Mouse (Mus musculus) embryonic facial prominence, embryonic 13.5 days (tissue): Measurements from ENCODE around the gene Adcy2. TPM values are rescaled to one million over a fixed set of nuclear protein-coding genes. Genes with fewer than 3 reads are reported as not detected.

Experiments
- ATAC-seq: fragments of 200-750 bp; cut with Nextera tagmentation; 2 replicates; pipeline ENCODE4 v1.8.0; 2017; ENCODE audit warnings: low read depth; ENCODE audit not compliant: insufficient number of reproducible peaks, insufficient read depth, low FRiP score, low TSS enrichment
- H3K27ac ChIP-seq: fragments of 300-500 bp; sonication (generic); 2 replicates; pipeline ENCODE4 v1.5.1; 2015; ENCODE audit warnings: moderate library complexity, mild to moderate bottlenecking, inconsistent platforms
- H3K27me3 ChIP-seq: fragments of 300-500 bp; sonication (generic); 2 replicates; pipeline ENCODE4 v1.6.1; 2015; ENCODE audit warnings: mild to moderate bottlenecking, inconsistent platforms
- H3K36me3 ChIP-seq: fragments of 300-500 bp; sonication (generic); 2 replicates; pipeline ENCODE4 v1.6.1; 2015; ENCODE audit warnings: mild to moderate bottlenecking, inconsistent platforms
- H3K4me1 ChIP-seq: fragments of 300-500 bp; sonication (generic); 2 replicates; pipeline ENCODE4 v1.6.1; 2015; ENCODE audit warnings: inconsistent platforms
- H3K4me2 ChIP-seq: fragments of 300-500 bp; sonication (generic); 2 replicates; pipeline ENCODE4 v1.6.1; 2015; ENCODE audit warnings: moderate library complexity, mild to moderate bottlenecking, inconsistent platforms
- H3K4me3 ChIP-seq: fragments of 300-500 bp; sonication (generic); 2 replicates; pipeline ENCODE4 v1.5.1; 2015; ENCODE audit warnings: mild to moderate bottlenecking, inconsistent platforms
- H3K9ac ChIP-seq: fragments of 300-500 bp; sonication (generic); 2 replicates; pipeline ENCODE4 v1.6.1; 2015; ENCODE audit warnings: mild to moderate bottlenecking, inconsistent platforms
- H3K9me3 ChIP-seq: fragments of 300-500 bp; sonication (generic); 2 replicates; pipeline ENCODE4 v1.6.1; 2016; ENCODE audit warnings: inconsistent platforms
- WGBS: fragments of 180-500 bp; shearing (Covaris S2); methylation state at CpG from one replicate; pipeline ENCODE4 v1.1.7; 2015; ENCODE audit warnings: mixed read lengths; 5-methylcytosine and 5-hydroxymethylcytosine counted together
- polyA plus RNA-seq: library from polyadenylated mRNA; unstranded; fragments of >200 nt; fragmentation: Nextera tagmentation; extraction: Ambion mirVana; gene quantifications from 2 replicates; pipeline ENCODE4 v1.2.1, GENCODE M21; 2015

The Adcy2 gene
- polyA plus RNA-seq, 1 experiment from 2014 or later = 3.9 TPM

- Histone ChIP-seq H3K9me3 (no peaks in the 10 kb centered on the region), H3K4me2 (no peak overlapping the region), H3K27ac (no peak overlapping the region), H3K27me3 (no peaks in the 10 kb centered on the region), H3K4me1 (peaks cover 27% of the 10 kb centered on the region), H3K9ac (no peak overlapping the region), H3K36me3 (no peaks in the 10 kb centered on the region), H3K4me3 (no peak overlapping the region)
- ATAC-seq = no peak
- WGBS = 80% methylated on average over 6 of the region's 6 CpGs
Observed at GRCm38 (mm10) chr13:68603085-68603484, 396.3 kb downstream of the Adcy2 start.

GRCm38 (mm10) chr13:68601184-68601583, 398.2 kb downstream of the Adcy2 start:
- H3K27ac ChIP-seq = no peak overlapping the region
- 16% methylated on average over 6 of the region's 6 CpGs for WGBS

DNA sequence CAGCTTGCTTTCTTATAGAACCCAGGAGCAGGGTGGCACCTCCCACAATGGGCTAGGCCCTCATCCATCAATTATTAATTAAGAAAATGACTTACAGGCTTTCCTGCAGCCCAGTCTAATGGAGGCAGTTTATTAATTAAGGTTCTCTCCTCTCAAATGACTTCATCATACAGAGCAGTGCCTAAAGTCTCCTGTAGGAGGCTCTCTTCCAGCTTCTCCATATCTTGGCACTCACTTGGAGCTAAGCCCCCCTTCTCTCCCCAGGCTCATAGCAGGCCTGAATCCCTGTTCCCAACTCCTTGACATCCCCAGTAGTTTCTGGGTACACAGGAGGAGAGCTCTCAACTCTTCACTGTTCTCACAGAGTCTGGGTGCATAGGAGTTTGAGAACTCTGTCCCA, 400.4 kb downstream of the Adcy2 start:
- no peaks in the 10 kb centered on the region for H3K9me3 ChIP-seq
- peaks cover 9% of the 10 kb centered on the region; the same call in 1 of the 2 replicates for H3K27me3 ChIP-seq
- no peak overlapping the region for H3K9ac ChIP-seq
- no peaks in the 10 kb centered on the region for H3K36me3 ChIP-seq
- no peak overlapping the region for H3K4me3 ChIP-seq
- no peak overlapping the region for H3K27ac ChIP-seq
- H3K4me1 ChIP-seq = peaks cover 6% of the 10 kb centered on the region
- ATAC-seq = no peak
- H3K4me2 ChIP-seq = no peak overlapping the region

More at GRCm38 (mm10) chr13:68601184-68601583, 398.2 kb downstream of the Adcy2 start:
- peaks cover 9% of the 10 kb centered on the region; the same call in 1 of the 2 replicates for H3K27me3 ChIP-seq
- no peak overlapping the region for H3K4me2 ChIP-seq
- H3K9me3 ChIP-seq = no peaks in the 10 kb centered on the region
- H3K36me3 ChIP-seq = no peaks in the 10 kb centered on the region
- peaks cover 9% of the 10 kb centered on the region for H3K4me1 ChIP-seq
- no peak overlapping the region for H3K9ac ChIP-seq
- no peak overlapping the region for H3K4me3 ChIP-seq
- no peak for ATAC-seq

DNA sequence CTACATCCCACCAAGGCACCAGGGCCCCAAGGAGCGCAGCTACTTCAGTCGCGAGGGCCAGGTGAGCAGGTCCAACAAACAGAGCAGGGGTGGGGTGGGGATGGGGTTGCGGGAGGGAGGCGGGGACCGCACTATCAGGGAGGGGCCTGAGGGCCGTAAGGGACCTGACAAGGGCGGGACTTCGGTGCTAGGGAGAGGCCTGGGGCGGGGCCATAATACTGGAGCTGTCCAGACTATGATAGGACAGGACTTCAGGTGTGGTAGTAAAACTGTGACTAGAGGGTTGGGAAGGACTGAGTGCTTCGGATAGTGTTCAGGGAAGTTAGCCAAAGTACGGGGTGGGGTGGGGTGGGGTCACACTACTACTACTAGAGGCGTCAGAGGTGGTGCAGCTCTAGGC, 401.7 kb downstream of the Adcy2 start:
- no peak for ATAC-seq
- peaks cover 9% of the 10 kb centered on the region; the same call in 1 of the 2 replicates for H3K27me3 ChIP-seq
- 14% methylated on average over 13 of the region's 13 CpGs for WGBS
- peak overlapping the region; percentile 18 for H3K4me3 ChIP-seq
- H3K4me2 ChIP-seq = peak overlapping the region; percentile 47
- H3K4me1 ChIP-seq = peaks cover 6% of the 10 kb centered on the region
- 0 out of 2 replicates have a peak overlapping the region, but pooled peaks have one; percentile 21 for H3K9ac ChIP-seq
- H3K36me3 ChIP-seq = peaks cover 6% of the 10 kb centered on the region
- no peak overlapping the region for H3K27ac ChIP-seq
- H3K9me3 ChIP-seq = no peaks in the 10 kb centered on the region

DNA sequence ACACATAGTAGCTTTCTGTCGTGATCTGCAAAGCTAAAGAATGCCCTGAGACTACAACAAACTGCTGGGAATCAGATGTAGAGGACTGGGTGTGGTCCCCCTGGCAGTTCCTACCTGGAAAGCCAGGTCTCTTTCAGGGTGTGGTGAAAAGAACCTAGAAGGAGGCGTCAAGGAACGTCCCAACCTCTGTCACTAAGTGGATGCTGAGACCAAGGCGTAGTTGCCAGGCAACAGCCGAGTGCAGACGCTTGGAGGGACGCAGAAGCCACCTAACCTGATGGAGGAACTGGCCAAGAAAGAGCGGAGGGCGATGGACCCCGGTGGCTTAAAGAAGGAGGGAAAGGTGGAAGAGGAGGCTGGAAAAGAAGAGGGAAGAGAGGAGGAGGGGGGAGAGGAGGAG, 402.1 kb downstream of the Adcy2 start, which contains the start of gene 1700001L19Rik:
Gene 1700001L19Rik (plus strand): TSS at position 223 of the 400 bp plus-strand sequence.
- 0 out of 2 replicates have a peak within 1 kb of the TSS, but pooled peaks have one; percentile 21 for H3K9ac ChIP-seq
- peaks cover 6% of the 10 kb centered on the region for H3K4me1 ChIP-seq
- peaks cover 9% of the 10 kb centered on the region; the same call in 1 of the 2 replicates for H3K27me3 ChIP-seq
- WGBS = 10% methylated on average over 10 of the region's 10 CpGs
- no peaks in the 10 kb centered on the region for H3K9me3 ChIP-seq
- ATAC-seq = no peak
- H3K36me3 ChIP-seq = peaks cover 10% of the 10 kb centered on the region
- H3K4me2 ChIP-seq = peak within 1 kb of the TSS; percentile 47
- H3K27ac ChIP-seq = no peak within 1 kb of the TSS
- peak within 1 kb of the TSS; percentile 18 for H3K4me3 ChIP-seq

DNA sequence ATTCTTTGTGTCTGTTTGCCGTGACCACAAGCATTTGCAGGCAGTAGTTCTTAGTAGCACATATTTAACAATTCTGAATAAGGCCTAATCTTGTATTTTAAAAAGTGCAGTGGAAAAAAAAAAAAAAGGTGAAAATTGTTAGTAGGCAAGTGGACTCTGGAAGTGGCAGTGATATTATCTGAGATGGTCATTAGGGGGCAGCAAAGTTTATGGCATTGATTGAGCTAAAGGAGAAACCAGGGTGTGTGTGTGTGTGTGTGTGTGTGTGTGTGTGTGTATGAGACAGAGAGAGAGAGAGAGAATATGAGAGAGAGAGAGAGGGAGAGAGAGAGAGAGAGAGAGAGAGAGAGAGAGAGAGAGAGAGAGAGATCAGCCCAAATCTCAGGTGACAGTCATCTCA, 405.5 kb downstream of the Adcy2 start:
- no peaks in the 10 kb centered on the region for H3K4me1 ChIP-seq
- H3K4me3 ChIP-seq = no peak overlapping the region
- H3K9ac ChIP-seq = no peak overlapping the region
- H3K4me2 ChIP-seq = no peak overlapping the region
- H3K36me3 ChIP-seq = peaks cover 44% of the 10 kb centered on the region
- no peak for ATAC-seq
- H3K9me3 ChIP-seq = no peaks in the 10 kb centered on the region
- 74% methylated on average over 1 of the region's 1 CpGs for WGBS
- no peak overlapping the region for H3K27ac ChIP-seq
- peaks cover 9% of the 10 kb centered on the region; the same call in 1 of the 2 replicates for H3K27me3 ChIP-seq

DNA sequence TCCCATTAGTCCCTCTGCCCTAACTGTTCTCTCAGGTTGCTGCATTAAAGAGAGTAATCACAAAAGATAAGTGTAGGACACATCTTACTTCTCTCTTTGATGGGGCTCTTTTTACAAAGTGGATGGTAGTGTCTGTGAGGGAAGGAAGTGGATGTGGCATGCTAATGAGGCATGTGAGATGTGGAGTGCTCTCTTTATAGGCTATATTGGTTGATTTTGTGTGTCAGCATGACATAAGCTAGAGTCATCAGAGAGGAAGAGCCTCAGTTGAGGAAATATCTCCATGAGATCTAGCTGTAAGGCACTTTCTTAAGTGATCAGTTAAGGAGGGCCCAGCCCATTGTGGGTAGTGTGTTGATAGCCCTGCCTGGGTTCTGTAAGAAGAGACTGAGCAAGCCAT, 411.0 kb downstream of the Adcy2 start:
- no peaks in the 10 kb centered on the region for H3K27me3 ChIP-seq
- H3K36me3 ChIP-seq = peaks cover 94% of the 10 kb centered on the region
- peaks cover 5% of the 10 kb centered on the region for H3K4me1 ChIP-seq
- H3K27ac ChIP-seq = no peak overlapping the region
- H3K4me2 ChIP-seq = no peak overlapping the region
- no peak overlapping the region for H3K4me3 ChIP-seq
- no peak for ATAC-seq
- no peak overlapping the region for H3K9ac ChIP-seq
- no peaks in the 10 kb centered on the region for H3K9me3 ChIP-seq

DNA sequence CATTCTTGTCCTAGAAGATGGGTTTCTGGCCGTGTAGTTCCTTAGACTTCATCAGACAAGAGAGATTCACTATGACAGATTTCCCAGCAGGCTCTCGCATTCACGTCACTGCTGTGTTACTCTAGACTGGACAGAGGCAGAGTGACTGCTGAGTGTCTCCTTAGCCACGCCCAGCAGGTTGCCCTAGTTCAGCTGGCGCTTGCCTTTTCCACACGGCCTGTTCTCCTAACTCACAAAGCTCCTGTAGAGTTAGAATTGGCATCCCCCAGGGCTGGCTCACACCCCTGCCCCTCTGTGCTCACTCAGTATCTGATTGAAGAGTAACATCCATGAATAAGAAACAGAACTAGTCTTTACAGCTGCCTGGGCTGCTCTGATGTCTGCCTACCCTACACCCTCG, 413.9 kb downstream of the Adcy2 start:
- Histone ChIP-seq H3K27ac (no peak overlapping the region), H3K4me2 (no peak overlapping the region), H3K9me3 (no peaks in the 10 kb centered on the region), H3K9ac (no peak overlapping the region), H3K4me1 (peaks cover 14% of the 10 kb centered on the region), H3K27me3 (no peaks in the 10 kb centered on the region), H3K36me3 (peaks cover 66% of the 10 kb centered on the region), H3K4me3 (no peak overlapping the region)
- ATAC-seq = no peak
- 88% methylated on average over 7 of the region's 7 CpGs for WGBS

DNA sequence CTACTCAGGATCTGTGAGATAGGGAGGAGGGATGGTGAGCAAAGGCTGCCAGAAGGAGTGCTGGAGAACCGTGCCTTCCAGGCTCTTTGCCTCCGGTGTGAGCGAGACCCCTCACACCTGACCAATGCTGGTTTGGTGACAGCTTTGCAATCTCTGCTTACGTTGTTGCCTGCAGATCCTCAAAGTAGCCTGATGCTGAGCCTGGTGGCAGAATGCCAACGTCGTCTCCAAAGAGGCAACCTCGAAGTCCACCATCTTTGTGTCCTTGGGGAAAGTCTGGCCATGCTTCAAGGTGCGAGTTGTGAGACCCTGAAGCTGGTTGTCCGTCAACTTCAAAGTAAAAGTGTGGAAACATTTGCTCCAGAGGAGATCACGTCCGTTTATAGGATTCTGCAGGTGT, 415.4 kb downstream of the Adcy2 start:
- H3K4me3 ChIP-seq = no peak overlapping the region
- H3K9ac ChIP-seq = no peak overlapping the region
- ATAC-seq = no peak
- WGBS = 93% methylated on average over 11 of the region's 11 CpGs
- no peaks in the 10 kb centered on the region for H3K9me3 ChIP-seq
- H3K27ac ChIP-seq = no peak overlapping the region
- peaks cover 52% of the 10 kb centered on the region for H3K36me3 ChIP-seq
- peaks cover 15% of the 10 kb centered on the region for H3K4me1 ChIP-seq
- no peaks in the 10 kb centered on the region for H3K27me3 ChIP-seq
- no peak overlapping the region for H3K4me2 ChIP-seq

DNA sequence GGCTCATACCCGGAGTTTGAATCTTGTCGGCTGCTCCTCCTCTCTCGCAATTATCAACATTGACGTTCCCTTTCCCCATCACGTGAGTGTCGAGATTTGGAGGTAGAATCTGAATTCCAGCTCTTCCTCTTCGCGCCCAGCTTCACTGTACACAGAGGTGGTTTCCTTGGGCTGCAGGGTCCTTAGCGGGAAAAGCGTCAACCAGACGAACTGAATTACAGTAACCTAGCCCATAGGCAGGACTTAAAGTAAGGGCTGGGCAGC, 416.9 kb downstream of the Adcy2 start:
- under 1% methylated on average over 11 of the region's 11 CpGs for WGBS
- no peak; the same call in 1 of the 2 replicates for ATAC-seq
- no peaks in the 10 kb centered on the region for H3K27me3 ChIP-seq
- no peaks in the 10 kb centered on the region for H3K9me3 ChIP-seq
- peak overlapping the region; percentile 89 for H3K4me2 ChIP-seq
- peaks cover 15% of the 10 kb centered on the region for H3K4me1 ChIP-seq
- peak overlapping the region; percentile 85 for H3K9ac ChIP-seq
- H3K4me3 ChIP-seq = peak overlapping the region; percentile 80
- peaks cover 48% of the 10 kb centered on the region for H3K36me3 ChIP-seq
- peak overlapping the region; percentile 84 for H3K27ac ChIP-seq

- H3K9ac ChIP-seq = peak within 1 kb of the TSS; percentile 85
- H3K27ac ChIP-seq = peak within 1 kb of the TSS; percentile 84
- H3K36me3 ChIP-seq = peaks cover 48% of the 10 kb centered on the region
- H3K4me3 ChIP-seq = peak within 1 kb of the TSS; percentile 80
- peak; percentile 99 for ATAC-seq
- no peaks in the 10 kb centered on the region for H3K9me3 ChIP-seq
- under 1% methylated on average over 81 of the region's 81 CpGs for WGBS
- peaks cover 15% of the 10 kb centered on the region for H3K4me1 ChIP-seq
- peak within 1 kb of the TSS; percentile 89 for H3K4me2 ChIP-seq
- no peaks in the 10 kb centered on the region for H3K27me3 ChIP-seq
Observed at GRCm38 (mm10) chr13:68581747-68582516, 417.4 kb downstream of the Adcy2 start, which contains the start of the genes Mtrr and Fastkd3. Gene Mtrr (minus strand): TSS chr13:68582149. Gene Fastkd3 (plus strand): TSS chr13:68582234.

GRCm38 (mm10) chr13:68581086-68581740, 418.1 kb downstream of the Adcy2 start:
- peaks cover 49% of the 10 kb centered on the region for H3K36me3 ChIP-seq
- 23% methylated on average over 14 of the region's 14 CpGs for WGBS
- ATAC-seq = peak; percentile 6; the same call in 1 of the 2 replicates

More at GRCm38 (mm10) chr13:68581086-68581740, 418.1 kb downstream of the Adcy2 start:
- Histone ChIP-seq H3K4me1 (peaks cover 15% of the 10 kb centered on the region), H3K4me2 (peak overlapping the region; percentile 89), H3K9ac (peak overlapping the region; percentile 85), H3K27ac (peak overlapping the region; percentile 84), H3K4me3 (peak overlapping the region; percentile 80), H3K27me3 (no peaks in the 10 kb centered on the region), H3K9me3 (no peaks in the 10 kb centered on the region)
